Mouse (Mus musculus) heart, embryonic 10.5 days (tissue): Measurements from ENCODE around the gene Rhoa. TPM values are rescaled to one million over a fixed set of nuclear protein-coding genes. Genes with fewer than 3 reads are reported as not detected.
"Not testable (repeated sequence)": the region's sequence is repeated elsewhere in the genome, so short reads cannot be mapped to it uniquely, and the experiment has no call there.

ENCODE experiments used
- DNase-seq: peaks from one replicate; pipeline ENCODE4 v3.0.0-alpha.2; 2017; ENCODE audit warnings: low spot score
- H3K27ac ChIP-seq: fragments of 300-500 bp; sonication (generic); 2 replicates; pipeline ENCODE4 v1.5.1; 2016; ENCODE audit warnings: mild to moderate bottlenecking
- H3K27me3 ChIP-seq: fragments of 300-500 bp; sonication (generic); 2 replicates; pipeline ENCODE4 v1.6.1; 2016; ENCODE audit warnings: mild to moderate bottlenecking; ENCODE audit not compliant: poor library complexity, insufficient read depth, severe bottlenecking
- H3K36me3 ChIP-seq: fragments of 300-500 bp; sonication (generic); 2 replicates; pipeline ENCODE4 v1.6.1; 2016; ENCODE audit warnings: mild to moderate bottlenecking, moderate library complexity
- H3K4me1 ChIP-seq: fragments of 300-500 bp; sonication (generic); 2 replicates; pipeline ENCODE4 v1.6.1; 2016; ENCODE audit warnings: mild to moderate bottlenecking
- H3K4me3 ChIP-seq: fragments of 300-500 bp; sonication (generic); 2 replicates; pipeline ENCODE4 v1.5.1; 2016; ENCODE audit warnings: mild to moderate bottlenecking, moderate library complexity
- H3K9me3 ChIP-seq: fragments of 300-500 bp; sonication (generic); 2 replicates; pipeline ENCODE4 v1.6.1; 2016; ENCODE audit warnings: mild to moderate bottlenecking, moderate library complexity
- WGBS: fragments of 180-500 bp; shearing (Covaris S2); methylation state at CpG from one replicate; pipeline ENCODE4 v1.1.7; 2016; 5-methylcytosine and 5-hydroxymethylcytosine counted together
- polyA plus RNA-seq: library from polyadenylated mRNA; unstranded; fragments of >200 nt; fragmentation: Nextera tagmentation; extraction: Ambion mirVana; gene quantifications from 2 replicates; pipeline ENCODE4 v1.2.1, GENCODE M21; 2016

Gene Rhoa
- 277 and 285 TPM in 2 replicates for polyA plus RNA-seq

- Histone ChIP-seq H3K4me3 (peak within 1 kb of the TSS; percentile 84), H3K27me3 (no peaks in the 10 kb centered on the region), H3K36me3 (peaks cover 32% of the 10 kb centered on the region), H3K4me1 (peaks cover 23% of the 10 kb centered on the region), H3K27ac (peak within 1 kb of the TSS; percentile 98), H3K9me3 (no peaks in the 10 kb centered on the region)
- DNase-seq: peak; percentile 100
- WGBS: under 1% methylated on average over 81 of the region's 81 CpGs
Measured at GRCm38 (mm10) chr9:108305629-108306520, at the start of gene Rhoa, which contains the start of gene Tcta. Gene Rhoa, plus strand, starts transcription at chr9:108306129. Gene Tcta, minus strand, starts transcription at chr9:108306160.

- no peak overlapping the region for H3K27ac ChIP-seq
- no peak for DNase-seq
- peaks cover 61% of the 10 kb centered on the region for H3K4me1 ChIP-seq
- 48% methylated on average over 4 of the region's 4 CpGs for WGBS
- H3K36me3 ChIP-seq: peaks cover 9% of the 10 kb centered on the region
- no peaks in the 10 kb centered on the region for H3K27me3 ChIP-seq
- no peak overlapping the region for H3K4me3 ChIP-seq
- no peaks in the 10 kb centered on the region for H3K9me3 ChIP-seq
Measured at GRCm38 (mm10) chr9:108260526-108260925, 45.4 kb upstream of the Rhoa start.

DNA sequence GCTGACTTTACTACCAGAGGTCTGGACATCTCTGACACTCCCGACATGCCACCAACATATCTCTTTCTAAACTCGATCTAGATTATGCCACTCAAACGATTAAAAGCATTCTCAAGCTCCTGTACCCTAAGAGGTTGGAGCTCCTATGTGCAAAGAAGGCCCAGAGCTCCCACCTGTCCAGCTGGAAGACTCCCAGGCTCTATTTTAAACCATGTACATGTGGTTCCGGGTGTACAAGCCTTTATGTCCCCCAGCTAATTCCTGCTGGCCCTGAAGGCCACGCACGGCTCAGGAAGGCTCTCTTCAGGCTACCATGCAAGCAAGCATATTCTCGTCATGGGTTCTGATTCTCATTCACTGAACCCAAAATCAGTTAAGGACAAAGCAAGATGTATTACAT, 44.1 kb upstream of the Rhoa start:
- 46% methylated on average over 7 of the region's 7 CpGs for WGBS
- no peak for DNase-seq
- Histone ChIP-seq H3K4me1 (peaks cover 66% of the 10 kb centered on the region), H3K9me3 (no peaks in the 10 kb centered on the region), H3K27ac (peak overlapping the region; percentile 62; the same call in 1 of the 2 replicates), H3K4me3 (peak overlapping the region; percentile 99), H3K36me3 (peaks cover 5% of the 10 kb centered on the region), H3K27me3 (no peaks in the 10 kb centered on the region)

DNA sequence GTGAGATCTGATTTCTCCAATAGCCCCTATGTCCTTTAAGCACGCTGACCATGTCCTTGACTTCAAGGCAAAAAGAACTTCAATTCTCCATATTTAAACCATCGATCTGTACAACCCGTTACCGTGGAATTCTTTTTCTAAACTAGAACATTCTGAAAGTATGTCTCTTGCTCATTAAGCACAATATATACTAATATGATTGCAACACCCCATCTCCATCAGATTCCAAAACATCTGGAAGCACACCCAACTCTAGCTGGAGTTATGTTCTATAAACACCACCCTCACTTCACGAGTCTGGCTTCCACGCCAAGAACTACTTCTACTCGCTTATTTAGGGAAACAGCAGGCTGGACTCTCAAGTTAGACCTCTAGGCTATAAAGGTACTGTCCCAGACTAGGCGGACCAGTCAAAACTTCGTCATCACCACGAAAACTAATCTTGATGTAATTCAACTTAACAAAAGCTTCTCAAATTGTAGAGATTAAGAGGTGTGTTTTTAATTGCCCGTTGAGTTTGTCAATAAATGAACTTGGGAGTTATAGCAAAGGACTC, 43.4 kb upstream of the Rhoa start:
- H3K36me3 ChIP-seq: peaks cover 5% of the 10 kb centered on the region
- 39% methylated on average over 11 of the region's 11 CpGs for WGBS
- H3K9me3 ChIP-seq: no peaks in the 10 kb centered on the region
- H3K27ac ChIP-seq: peak overlapping the region; percentile 98
- no peaks in the 10 kb centered on the region for H3K27me3 ChIP-seq
- H3K4me1 ChIP-seq: peaks cover 64% of the 10 kb centered on the region
- peak overlapping the region; percentile 99 for H3K4me3 ChIP-seq
- DNase-seq: no peak

- peak; percentile 88 for DNase-seq
- H3K27me3 ChIP-seq: no peaks in the 10 kb centered on the region
- H3K36me3 ChIP-seq: no peaks in the 10 kb centered on the region; the same call in 1 of the 2 replicates
- under 1% methylated on average over 57 of the region's 62 CpGs for WGBS
- H3K4me3 ChIP-seq: peak overlapping the region; percentile 99
- H3K9me3 ChIP-seq: no peaks in the 10 kb centered on the region
- peaks cover 68% of the 10 kb centered on the region for H3K4me1 ChIP-seq
- H3K27ac ChIP-seq: peak overlapping the region; percentile 98
Measured at GRCm38 (mm10) chr9:108263131-108263681, 42.7 kb upstream of the Rhoa start.

- under 1% methylated on average over 71 of the region's 71 CpGs for WGBS
- Histone ChIP-seq H3K27me3 (no peaks in the 10 kb centered on the region), H3K4me1 (peaks cover 71% of the 10 kb centered on the region), H3K27ac (peak within 1 kb of the TSS; percentile 98), H3K36me3 (no peaks in the 10 kb centered on the region; the same call in 1 of the 2 replicates), H3K9me3 (no peaks in the 10 kb centered on the region), H3K4me3 (peak within 1 kb of the TSS; percentile 99)
- DNase-seq: peak; percentile 99
Measured at GRCm38 (mm10) chr9:108263690-108264190, 42.2 kb upstream of the Rhoa start, which contains the start of gene Dag1. Gene Dag1, minus strand, starts transcription at chr9:108263958.

- Histone ChIP-seq H3K27ac (peak overlapping the region; percentile 98), H3K27me3 (no peaks in the 10 kb centered on the region), H3K9me3 (no peaks in the 10 kb centered on the region), H3K36me3 (no peaks in the 10 kb centered on the region; the same call in 1 of the 2 replicates), H3K4me3 (peak overlapping the region; percentile 99), H3K4me1 (peaks cover 67% of the 10 kb centered on the region)
- peak; percentile 88 for DNase-seq
- 3% methylated on average over 10 of the region's 10 CpGs for WGBS
Measured at GRCm38 (mm10) chr9:108264191-108264921, 41.6 kb upstream of the Rhoa start.

GRCm38 (mm10) chr9:108266261-108266935, 39.5 kb upstream of the Rhoa start:
- peak overlapping the region; percentile 74; the same call in 1 of the 2 replicates for H3K27ac ChIP-seq
- H3K27me3 ChIP-seq: no peaks in the 10 kb centered on the region
- no peak for DNase-seq
- H3K36me3 ChIP-seq: no peaks in the 10 kb centered on the region
- no peak overlapping the region for H3K4me3 ChIP-seq
- H3K4me1 ChIP-seq: peaks cover 53% of the 10 kb centered on the region
- no peaks in the 10 kb centered on the region for H3K9me3 ChIP-seq
- 51% methylated on average over 10 of the region's 10 CpGs for WGBS

GRCm38 (mm10) chr9:108267691-108268090, 38.2 kb upstream of the Rhoa start:
- H3K4me1 ChIP-seq: peaks cover 57% of the 10 kb centered on the region
- no peaks in the 10 kb centered on the region for H3K27me3 ChIP-seq
- peak overlapping the region; percentile 32 for H3K27ac ChIP-seq
- no peaks in the 10 kb centered on the region for H3K9me3 ChIP-seq
- no peak overlapping the region for H3K4me3 ChIP-seq
- no peak for DNase-seq
- 63% methylated on average over 7 of the region's 7 CpGs for WGBS
- no peaks in the 10 kb centered on the region for H3K36me3 ChIP-seq

GRCm38 (mm10) chr9:108268701-108269100, 37.2 kb upstream of the Rhoa start:
- 0 out of 2 replicates have a peak overlapping the region, but pooled peaks have one; percentile 22 for H3K27ac ChIP-seq
- H3K36me3 ChIP-seq: not testable (repeated sequence)

DNA sequence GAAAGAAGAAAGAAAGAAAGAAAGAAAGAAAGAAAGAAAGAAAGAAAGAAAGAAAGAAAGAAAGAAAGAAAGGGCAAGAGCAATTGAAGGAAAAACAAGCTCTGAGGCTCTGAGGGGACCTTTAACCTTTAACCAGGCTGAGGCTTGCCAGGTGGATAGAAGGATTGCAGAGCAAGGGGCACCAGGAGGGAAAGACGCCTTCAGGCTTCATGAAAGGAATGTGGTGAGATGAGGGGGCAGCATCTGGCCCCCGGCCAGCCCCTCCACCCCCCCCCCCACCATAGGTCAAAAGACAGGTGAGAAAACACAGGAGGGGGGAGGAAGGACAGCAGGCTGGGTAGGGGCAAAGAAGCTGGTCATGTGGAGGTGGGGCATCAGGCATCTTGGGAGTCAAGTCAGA, 34.0 kb upstream of the Rhoa start:
- H3K27me3 ChIP-seq: no peaks in the 10 kb centered on the region
- peaks cover 51% of the 10 kb centered on the region for H3K4me1 ChIP-seq
- 18% methylated on average over 2 of the region's 2 CpGs for WGBS
- no peak for DNase-seq
- H3K36me3 ChIP-seq: no peaks in the 10 kb centered on the region
- H3K4me3 ChIP-seq: no peak overlapping the region
- no peaks in the 10 kb centered on the region for H3K9me3 ChIP-seq
- H3K27ac ChIP-seq: peak overlapping the region; percentile 65; the same call in 1 of the 2 replicates

More at GRCm38 (mm10) chr9:108268701-108269100, 37.2 kb upstream of the Rhoa start:
- peaks cover 59% of the 10 kb centered on the region for H3K4me1 ChIP-seq
- 69% methylated on average over 7 of the region's 7 CpGs for WGBS
- H3K9me3 ChIP-seq, H3K27me3 ChIP-seq, H3K4me3 ChIP-seq, DNase-seq: not testable (repeated sequence)

- no peaks in the 10 kb centered on the region for H3K36me3 ChIP-seq
- H3K27me3 ChIP-seq: no peaks in the 10 kb centered on the region
- H3K9me3 ChIP-seq: no peaks in the 10 kb centered on the region
- WGBS: 49% methylated on average over 5 of the region's 5 CpGs
- H3K4me3 ChIP-seq: no peak overlapping the region
- peaks cover 48% of the 10 kb centered on the region for H3K4me1 ChIP-seq
- no peak for DNase-seq
- H3K27ac ChIP-seq: peak overlapping the region; percentile 65
Measured at GRCm38 (mm10) chr9:108272691-108273090, 33.2 kb upstream of the Rhoa start.
